Mouse (Mus musculus) CD4-positive, CD25-positive, alpha-beta regulatory T cell, adult 4 months (primary cell): Measurements from ENCODE around the gene Zfp61. TPM values are rescaled to one million over a fixed set of nuclear protein-coding genes. Genes with fewer than 3 reads are reported as not detected.
A peak's percentile ranks its signal among the peaks of the same experiment; 100 is the strongest.
"Not testable (repeated sequence)": the region's sequence is repeated elsewhere in the genome, so short reads cannot be mapped to it uniquely, and the experiment has no call there.

ENCODE experiments used
- ATAC-seq: one replicate; pipeline ENCODE4 v1.8.0; 2017
- polyA plus RNA-seq, 2 experiments: library from polyadenylated mRNA; unstranded; fragments of 100-300 nt; shearing (Covaris generic); gene quantifications; one replicate each; pipeline ENCODE4 v1.2.1; 2017

The Zfp61 gene
- polyA plus RNA-seq, 2 experiments from 2014 or later = 19.4 to 27.8 TPM

GRCm38 (mm10) chr7:24296386-24296785, 4.6 kb downstream of the Zfp61 start:
- no peak for ATAC-seq

GRCm38 (mm10) chr7:24295376-24295775, 5.7 kb downstream of the Zfp61 start:
- ATAC-seq = no peak

- no peak for ATAC-seq
These were observed 6.3 kb downstream of the Zfp61 start for GRCm38 (mm10) chr7:24294763-24295162.

GRCm38 (mm10) chr7:24293061-24293851, 7.8 kb downstream of the Zfp61 start:
- ATAC-seq = no peak

- ATAC-seq = no peak
These were observed 9.5 kb downstream of the Zfp61 start for GRCm38 (mm10) chr7:24291387-24292090.

GRCm38 (mm10) chr7:24290106-24290693, 10.8 kb downstream of the Zfp61 start:
- no peak for ATAC-seq

- no peak for ATAC-seq
These were observed 12.5 kb downstream of the Zfp61 start for GRCm38 (mm10) chr7:24288512-24288911.

GRCm38 (mm10) chr7:24287670-24288069, 13.4 kb downstream of the Zfp61 start:
- ATAC-seq = no peak

- ATAC-seq = no peak
These were observed 14.1 kb downstream of the Zfp61 start for GRCm38 (mm10) chr7:24286916-24287315.

GRCm38 (mm10) chr7:24286090-24286489, 14.9 kb downstream of the Zfp61 start:
- no peak for ATAC-seq

GRCm38 (mm10) chr7:24280858-24281145, 20.2 kb downstream of the Zfp61 start:
- no peak for ATAC-seq

GRCm38 (mm10) chr7:24280031-24280857, 20.8 kb downstream of the Zfp61 start:
- ATAC-seq = no peak

- ATAC-seq = not testable (repeated sequence)
These were observed 22.3 kb downstream of the Zfp61 start for GRCm38 (mm10) chr7:24278771-24279170.

GRCm38 (mm10) chr7:24274456-24274855, 26.6 kb downstream of the Zfp61 start:
- no peak for ATAC-seq

- ATAC-seq = no peak
These were observed 29.8 kb downstream of the Zfp61 start for GRCm38 (mm10) chr7:24271191-24271590.

GRCm38 (mm10) chr7:24270288-24270672, 30.8 kb downstream of the Zfp61 start, which contains the start of gene Zfp93:
Gene Zfp93 (plus strand): TSS chr7:24270420.
- peak; percentile 90 for ATAC-seq

GRCm38 (mm10) chr7:24269667-24270287, 31.3 kb downstream of the Zfp61 start:
- ATAC-seq = no peak

- no peak for ATAC-seq
These were observed 31.8 kb downstream of the Zfp61 start for GRCm38 (mm10) chr7:24269256-24269655.

GRCm38 (mm10) chr7:24268176-24269155, 32.6 kb downstream of the Zfp61 start:
- no peak for ATAC-seq

GRCm38 (mm10) chr7:24260000-24260312, 41.1 kb downstream of the Zfp61 start:
- ATAC-seq = no peak

GRCm38 (mm10) chr7:24259306-24259999, 41.6 kb downstream of the Zfp61 start:
- no peak for ATAC-seq
